Mouse (Mus musculus) layer of hippocampus, adult 2 months (tissue): ENCODE data around the gene Fam69a. TPM values are rescaled to one million over a fixed set of nuclear protein-coding genes. Genes with fewer than 3 reads are reported as not detected.
A peak's percentile ranks its signal among the peaks of the same experiment; 100 is the strongest.
"Not testable (repeated sequence)": the region's sequence is repeated elsewhere in the genome, so short reads cannot be mapped to it uniquely, and the experiment has no call there.

ENCODE experiments used
- DNase-seq, 2 experiments: peaks; one replicate each; pipeline ENCODE4 v3.0.0; 2022; ENCODE audit warnings: low spot score in 2 of 2
- H3K27ac ChIP-seq: fragments of 200-600 bp; 2 replicates; pipeline ENCODE4 v1.8.1; 2022
- H3K4me3 ChIP-seq: fragments of 200-600 bp; 2 replicates; pipeline ENCODE4 v1.8.1; 2022; ENCODE audit warnings: mild to moderate bottlenecking
- CTCF ChIP-seq: fragments of 200-600 bp; conservative IDR thresholded peaks from 2 replicates; pipeline ENCODE4 v1.8.1; 2022; ENCODE audit warnings: antibody characterized with exemption, mild to moderate bottlenecking, moderate library complexity
- total RNA-seq, 2 experiments: library from RNA; stranded (reverse); gene quantifications; 2 replicates each; pipeline ENCODE4 v1.2.3; 2021

Gene Fam69a
- total RNA-seq, 2 experiments from 2014 or later, result 36.2 to 40.0 TPM

DNA sequence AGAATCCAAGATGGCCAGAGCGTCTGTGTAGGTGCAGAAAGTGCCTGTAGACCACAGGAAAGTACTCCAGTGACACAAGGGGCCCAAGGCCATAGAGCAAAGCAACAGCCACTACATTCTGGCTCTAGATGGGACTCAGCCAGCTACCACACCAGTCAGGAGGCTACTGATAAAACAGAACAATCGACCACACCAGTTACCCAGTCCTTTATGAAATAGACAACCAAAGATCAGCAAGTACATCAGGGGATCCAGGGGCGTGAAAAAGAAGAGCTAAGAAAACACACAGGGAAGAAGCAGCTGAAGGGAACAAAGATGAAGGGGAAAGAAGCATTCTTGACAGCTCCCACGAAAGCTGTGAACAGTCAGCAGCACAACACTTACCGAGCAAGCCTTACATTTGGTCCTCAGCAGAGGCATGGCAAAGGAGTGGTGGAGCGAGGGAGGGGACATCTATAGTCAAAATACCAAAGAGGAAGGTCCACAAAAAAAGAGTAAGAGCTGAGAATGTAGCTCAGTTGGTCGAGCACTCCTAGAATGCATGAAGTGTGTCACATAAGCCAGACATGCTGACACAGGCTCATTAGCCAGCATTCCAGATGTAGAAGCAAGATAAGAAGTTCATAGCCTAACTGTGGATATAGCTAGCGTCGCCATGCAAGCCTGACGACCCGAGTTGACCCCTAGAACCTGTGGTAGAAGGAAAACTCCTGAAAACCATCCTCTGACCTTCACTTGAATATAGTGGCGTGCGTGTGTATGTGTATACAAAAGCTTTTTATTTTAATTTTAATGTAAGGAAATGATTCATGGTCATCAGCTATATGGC is 14.2 kb downstream of the Fam69a start:
- no peak for TF ChIP-seq CTCF
- no peak for DNase-seq
- H3K4me3 ChIP-seq, result no peak overlapping the region
- H3K27ac ChIP-seq, result no peak overlapping the region

DNA sequence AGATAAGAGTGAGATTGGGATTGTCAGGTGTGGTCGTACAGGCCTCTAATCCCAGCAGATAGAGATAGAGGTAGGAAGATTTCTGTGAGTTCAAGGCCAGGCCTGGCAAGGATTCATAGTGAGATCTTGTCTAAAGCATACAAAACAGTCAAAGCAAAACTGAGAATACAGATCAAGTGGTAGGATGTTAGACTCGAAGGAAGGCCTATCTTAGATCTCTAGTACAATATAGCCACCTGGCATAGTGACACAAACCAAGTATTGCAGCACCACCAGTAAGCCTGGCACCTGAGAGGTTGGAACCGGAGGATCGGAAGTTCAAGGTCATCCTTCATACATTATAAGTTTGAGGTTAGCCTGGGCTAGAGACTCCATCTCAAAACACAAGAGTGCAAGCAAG is 15.8 kb downstream of the Fam69a start:
- no peak for TF ChIP-seq CTCF
- H3K27ac ChIP-seq, result no peak overlapping the region
- DNase-seq, result no peak
- H3K4me3 ChIP-seq, result no peak overlapping the region

DNA sequence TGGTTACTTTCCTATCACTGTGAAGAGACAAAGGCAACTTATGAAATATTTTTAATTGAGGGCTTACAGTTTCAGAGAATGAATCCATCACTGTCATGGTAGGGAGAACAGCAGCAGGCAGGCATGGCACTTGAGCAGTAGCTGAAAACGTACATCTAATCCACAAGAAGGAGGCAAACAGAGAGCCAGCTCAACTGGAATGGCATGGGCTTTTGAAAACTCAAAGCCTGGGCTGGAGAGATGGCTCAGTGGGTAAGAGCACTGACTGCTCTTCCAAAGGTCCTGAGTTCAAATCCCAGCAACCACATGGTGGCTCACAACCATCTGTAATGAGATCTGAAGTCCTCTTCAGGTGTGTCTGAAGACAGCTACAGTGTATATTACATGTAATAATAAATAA is 17.1 kb downstream of the Fam69a start:
- H3K27ac ChIP-seq, DNase-seq, H3K4me3 ChIP-seq: not testable (repeated sequence)

DNA sequence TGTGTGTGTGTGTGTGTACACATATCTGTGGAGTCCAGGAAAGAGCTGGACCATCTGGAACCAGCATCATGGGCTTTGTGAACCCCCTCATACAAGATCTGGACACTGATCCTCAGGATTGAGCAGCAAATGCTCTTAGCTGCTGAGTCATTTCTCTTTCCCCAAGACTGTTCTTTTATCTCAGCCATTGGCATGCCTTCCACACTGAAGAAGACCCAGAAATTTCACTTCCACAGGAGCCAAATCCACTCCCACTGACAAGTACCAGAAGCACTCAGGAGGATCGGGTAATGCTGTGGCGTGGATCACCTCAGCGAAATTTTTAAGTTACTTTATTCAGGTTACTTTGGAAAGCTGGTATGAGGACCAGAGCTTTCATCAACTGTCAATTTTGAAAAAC is 18.8 kb downstream of the Fam69a start:
- no peak for DNase-seq
- Histone ChIP-seq H3K27ac (no peak overlapping the region), H3K4me3 (no peak overlapping the region)
- TF ChIP-seq CTCF, result no peak

DNA sequence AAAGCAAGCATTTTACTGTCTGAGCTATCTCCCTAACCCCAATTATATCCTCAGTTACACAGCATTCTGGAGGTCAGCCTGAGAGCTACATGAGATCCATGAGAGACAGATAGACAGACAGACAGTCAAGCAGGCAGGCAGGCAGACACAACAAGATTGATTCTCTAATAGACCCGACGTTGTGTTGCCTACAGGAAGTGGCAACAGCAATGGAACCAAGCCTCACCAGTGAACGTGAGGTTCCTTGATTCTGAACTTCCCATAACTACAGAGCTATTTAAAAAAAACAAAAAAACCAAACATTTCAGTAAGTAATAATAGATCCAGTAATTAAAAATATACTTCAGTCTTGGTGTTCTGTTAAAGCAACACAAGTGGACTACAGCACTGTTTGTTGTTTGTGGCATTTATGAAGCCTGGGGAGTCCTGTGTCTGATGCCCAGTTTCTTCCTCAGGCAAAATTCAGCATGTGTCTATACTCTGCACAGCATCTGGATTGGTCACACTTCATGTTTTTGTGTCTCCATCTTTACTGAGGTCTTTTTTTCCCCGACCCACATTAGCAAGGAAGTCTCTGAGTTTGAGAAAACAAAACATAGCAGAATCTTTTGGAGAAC is 19.9 kb downstream of the Fam69a start:
- no peak for DNase-seq
- no peak overlapping the region for H3K4me3 ChIP-seq
- H3K27ac ChIP-seq, result no peak overlapping the region
- no peak for TF ChIP-seq CTCF

DNA sequence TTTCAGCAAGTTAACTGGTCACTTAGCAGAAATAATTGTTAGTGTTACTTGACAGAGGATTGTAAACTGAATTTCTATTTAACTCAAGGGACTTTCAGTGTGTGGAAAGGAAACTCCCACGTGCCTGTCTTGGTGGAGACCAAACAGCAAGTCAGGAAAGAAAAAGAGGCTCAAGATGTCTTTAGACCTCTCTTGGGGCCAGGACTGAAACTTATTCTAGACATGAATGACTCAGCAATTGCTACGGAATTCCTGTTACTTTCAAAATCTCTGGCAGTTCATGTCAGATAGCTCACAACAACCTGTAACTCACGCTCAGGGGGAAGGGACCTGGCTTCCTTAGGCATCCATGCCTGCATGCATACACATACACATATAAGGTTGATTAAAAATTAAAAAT is 20.7 kb downstream of the Fam69a start:
- no peak for DNase-seq
- Histone ChIP-seq H3K4me3 (no peak overlapping the region), H3K27ac (no peak overlapping the region)
- no peak for TF ChIP-seq CTCF

DNA sequence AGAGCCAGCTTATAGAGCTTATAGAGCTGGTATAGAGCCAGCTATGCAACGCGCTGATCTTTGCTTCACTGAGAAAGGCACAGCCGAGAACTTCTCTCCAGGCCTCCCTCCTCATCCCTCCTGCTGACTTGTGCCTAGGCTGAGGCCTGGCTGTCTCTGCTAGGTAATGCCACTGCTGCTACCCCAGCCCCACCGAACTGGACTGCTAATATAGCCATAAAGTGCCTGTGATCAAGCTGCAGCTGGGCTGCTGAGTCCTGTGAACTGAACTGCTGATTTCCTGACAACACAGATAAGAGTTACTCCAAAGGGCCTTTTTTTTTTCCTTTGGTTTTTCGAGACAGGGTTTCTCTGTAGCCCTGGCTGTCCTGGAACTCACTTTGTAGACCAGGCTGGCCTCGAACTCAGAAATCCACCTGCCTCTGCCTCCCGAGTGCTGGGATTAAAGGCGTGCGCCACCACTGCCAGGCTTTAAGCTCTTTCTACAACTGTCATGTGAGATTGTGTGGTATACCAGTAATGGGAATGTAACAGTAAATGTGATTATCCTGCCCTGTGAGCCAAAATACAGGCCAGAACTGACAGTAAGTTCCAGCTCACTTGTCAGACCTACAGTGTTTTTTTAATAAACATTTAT is 21.4 kb downstream of the Fam69a start:
- DNase-seq, result no peak
- no peak for TF ChIP-seq CTCF
- no peak overlapping the region for H3K27ac ChIP-seq
- no peak overlapping the region for H3K4me3 ChIP-seq

DNA sequence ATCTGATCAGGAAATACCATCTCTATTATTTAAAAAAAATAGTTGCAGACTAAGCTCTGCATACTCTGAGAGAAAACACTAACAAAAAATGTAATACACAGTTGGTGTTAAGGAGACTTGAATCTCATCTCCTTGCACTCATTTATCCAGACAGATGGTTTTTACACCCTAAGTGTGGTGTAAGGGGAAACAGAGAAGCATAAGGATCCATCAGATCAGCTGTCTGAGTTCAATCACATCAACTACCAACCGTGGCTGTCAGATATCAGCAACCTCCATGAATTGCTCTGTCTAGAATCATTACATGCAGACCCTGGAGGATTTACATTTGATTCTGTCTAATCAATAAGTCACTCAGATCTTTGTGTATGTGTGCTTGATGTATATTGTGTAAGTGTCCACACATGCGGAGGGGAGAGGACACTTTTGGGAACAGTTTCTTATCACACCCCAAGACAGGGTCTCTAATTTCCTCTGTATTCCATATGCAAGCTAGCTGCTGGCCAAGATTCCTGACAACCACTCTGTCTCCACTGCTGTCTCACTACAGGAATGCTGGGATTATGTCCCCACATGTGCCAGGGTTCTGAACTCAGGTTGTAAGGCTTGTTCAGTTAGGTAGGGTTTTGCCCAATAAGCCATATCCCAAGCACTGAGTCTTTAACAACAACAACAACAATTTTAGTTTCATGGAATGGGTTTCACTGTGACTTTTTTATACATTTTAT is 22.7 kb downstream of the Fam69a start:
- no peak for DNase-seq
- no peak for TF ChIP-seq CTCF
- Histone ChIP-seq H3K27ac (peak overlapping the region; percentile 40; the same call in 1 of the 2 replicates), H3K4me3 (no peak overlapping the region)

DNA sequence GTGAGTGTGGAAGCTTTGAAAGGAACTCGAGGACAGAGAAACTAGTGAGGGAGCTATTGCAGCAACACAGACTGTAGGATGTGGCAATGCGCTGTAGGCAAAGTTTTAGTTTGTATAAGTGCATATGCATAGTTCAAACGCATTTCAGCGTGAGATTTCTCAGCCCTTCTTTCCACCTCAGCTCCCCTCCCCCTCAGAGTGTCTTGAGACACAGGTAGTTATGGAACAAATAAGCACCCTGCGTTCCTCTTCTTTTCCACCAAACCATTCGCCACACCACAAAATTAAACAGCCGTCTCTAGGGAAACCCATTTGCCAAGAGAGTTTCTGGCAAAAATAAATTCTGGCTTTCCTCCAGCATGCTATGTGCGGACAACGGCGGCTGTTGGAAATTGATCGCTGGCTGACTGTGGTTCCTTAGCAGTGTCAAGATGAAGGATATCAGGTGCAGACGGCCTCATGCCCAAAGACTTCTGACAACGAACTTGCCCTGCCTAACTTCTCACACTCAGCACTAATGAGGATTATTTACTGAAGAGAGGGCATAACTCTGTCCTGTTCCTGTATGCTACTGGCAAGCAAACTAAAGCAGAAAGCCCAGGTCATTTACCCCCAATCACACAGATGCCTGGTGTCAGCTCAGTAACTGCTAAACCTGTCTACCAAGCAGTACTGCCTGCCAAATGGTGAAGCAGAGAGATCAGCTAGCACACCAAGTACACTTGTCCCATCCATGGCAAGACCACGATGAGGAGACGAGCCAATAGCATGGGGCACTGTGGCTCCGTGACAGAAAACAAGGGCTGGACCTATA is 25.2 kb downstream of the Fam69a start:
- peak overlapping the region; percentile 32 for H3K4me3 ChIP-seq
- no peak for TF ChIP-seq CTCF
- H3K27ac ChIP-seq, result peak overlapping the region; percentile 68
- peak; percentile 53 to 75 for DNase-seq

DNA sequence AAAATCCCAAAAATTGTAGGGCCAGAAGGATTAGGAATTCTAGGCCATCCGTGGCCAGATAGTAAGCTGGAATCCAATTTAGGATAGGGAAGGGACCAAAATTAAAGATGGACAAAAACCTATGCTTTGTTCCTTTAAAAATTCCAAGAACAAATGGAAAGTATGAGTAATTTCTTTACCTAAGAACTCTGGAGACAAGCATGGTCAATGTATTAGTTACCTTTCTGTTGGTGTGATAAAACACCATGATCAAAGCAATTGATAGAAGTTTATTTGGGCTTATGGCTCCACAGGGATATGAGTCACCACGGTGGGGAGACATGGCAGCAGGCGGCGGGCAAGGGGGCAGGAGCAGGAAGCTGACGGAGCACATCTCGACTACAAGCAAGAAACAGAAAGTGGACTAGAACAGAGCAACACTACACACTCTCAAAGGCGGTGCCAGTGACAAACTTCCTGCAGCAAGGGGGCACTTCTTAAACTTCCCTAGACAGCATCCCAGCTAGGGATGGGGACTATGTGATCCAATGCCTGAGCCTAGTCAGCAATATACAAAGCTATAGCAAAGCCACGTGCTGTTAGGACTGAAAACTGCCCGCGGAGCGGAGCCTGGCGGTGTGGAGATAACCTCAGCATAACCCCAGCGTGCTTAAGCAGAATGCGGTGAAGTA is 26.2 kb downstream of the Fam69a start:
- no peak for DNase-seq
- Histone ChIP-seq H3K27ac (peak overlapping the region; percentile 68), H3K4me3 (no peak overlapping the region)
- no peak for TF ChIP-seq CTCF

DNA sequence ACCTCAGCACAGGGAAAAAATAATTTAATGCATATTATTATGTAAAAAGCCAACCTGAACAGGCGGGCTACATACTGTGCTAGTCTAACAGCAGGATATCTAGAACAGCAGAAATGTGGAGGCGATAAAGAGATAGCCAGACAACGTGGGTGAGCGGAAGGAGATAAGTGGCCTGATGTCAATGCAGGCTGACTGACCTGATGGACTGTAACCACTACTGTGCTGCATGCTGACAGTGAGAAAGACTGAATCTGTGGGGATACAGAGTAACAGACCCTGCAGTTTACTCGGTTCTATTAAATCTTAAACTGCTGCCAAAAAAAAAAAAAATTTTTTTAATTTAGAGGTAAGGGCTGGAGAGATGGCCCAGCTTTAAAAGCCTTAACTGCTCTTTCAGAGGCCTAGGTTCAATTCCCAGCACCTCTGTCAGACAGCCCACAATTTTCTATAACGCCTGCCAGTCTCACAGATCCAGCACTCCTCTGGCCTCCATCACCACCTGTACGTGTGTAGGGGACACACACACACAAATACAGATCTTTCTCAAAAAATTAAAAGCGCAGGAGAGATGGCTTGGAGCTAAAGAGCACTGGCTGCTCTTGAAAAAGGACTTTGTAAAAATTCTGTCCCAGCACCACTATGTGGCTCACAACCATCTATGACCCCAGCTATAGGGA is 27.1 kb downstream of the Fam69a start:
- no peak for TF ChIP-seq CTCF

More for the DNA sequence above, 27.1 kb downstream of the Fam69a start:
- no peak overlapping the region for H3K4me3 ChIP-seq
- peak overlapping the region; percentile 68 for H3K27ac ChIP-seq
- no peak for DNase-seq
